Mouse (Mus musculus) megakaryocyte, embryonic 14.5 days (primary cell): ENCODE data around the gene Cog5.

ENCODE experiments used
- FLI1 ChIP-seq: IDR thresholded peaks from 2 replicates; pipeline ENCODE4 v1.6.1; 2012; ENCODE audit warnings: low read length, inconsistent platforms, mixed read lengths
- GATA1 ChIP-seq: IDR thresholded peaks from 3 replicates; pipeline ENCODE4 v1.6.1; 2012; ENCODE audit warnings: mixed read lengths, low read length, inconsistent platforms, borderline replicate concordance

DNA sequence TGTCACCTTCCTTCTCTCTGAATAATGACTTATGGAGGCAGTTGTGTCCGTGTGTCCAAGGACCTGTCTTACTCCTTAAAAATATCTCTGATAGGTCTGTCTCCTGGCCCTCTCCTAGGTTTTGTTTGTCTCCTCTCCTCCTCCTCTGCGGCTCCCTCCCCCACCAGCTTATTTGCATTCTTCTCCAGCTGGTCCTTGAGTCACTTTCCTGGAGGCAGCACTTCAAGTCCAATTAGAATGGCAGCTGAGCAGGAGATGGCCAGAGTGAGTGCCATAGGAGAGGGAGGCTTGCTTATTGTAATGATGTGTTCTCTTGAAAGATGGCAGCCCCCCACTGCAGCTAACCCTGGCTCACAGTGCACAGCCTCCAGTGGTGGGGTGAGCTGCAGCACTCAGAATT is 241.2 kb downstream of the Cog5 start:
- TF ChIP-seq GATA1, result no peak
- no peak for TF ChIP-seq FLI1
